Comparison of ENCODE assay signal across 8 mouse cellular contexts in the genomic region with DNA sequence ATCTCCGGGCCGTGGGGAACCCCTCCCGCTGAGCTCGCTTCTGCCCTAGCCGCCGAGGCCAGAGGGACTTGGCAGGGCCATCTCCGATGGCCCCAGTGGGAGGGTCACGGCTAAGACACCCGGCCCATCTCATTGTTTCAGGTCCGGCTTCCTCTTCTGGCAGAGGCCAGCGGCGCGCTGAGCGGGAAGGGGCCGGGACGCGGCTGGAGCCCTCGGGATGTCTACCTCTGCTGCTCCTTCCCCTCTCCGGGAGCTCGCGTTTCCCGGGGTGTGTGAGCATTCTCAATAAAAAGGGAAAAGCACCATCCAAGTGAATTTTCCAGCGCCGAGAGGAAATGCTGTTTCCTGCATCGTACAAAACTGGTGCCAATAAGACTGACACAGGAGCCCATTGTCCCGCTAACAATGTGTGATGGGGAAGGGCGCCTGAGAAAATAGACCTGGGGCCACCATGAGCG. TPM values are rescaled to one million over a fixed set of nuclear protein-coding genes. Genes with fewer than 3 reads are reported as not detected.
A peak's percentile ranks its signal among the peaks of the same experiment; 100 is the strongest.
DNase-seq lines count a peak whose midpoint lies in the region; ATAC-seq and TF ChIP-seq lines count a peak whose summit lies in the region.

No protein-coding gene starts in this region.

- peak overlapping the region; percentile 24; the same call in 1 of the 2 replicates for H3K4me3 ChIP-seq in bone marrow macrophage, adult 2 months (ENCODE audit: insufficient read depth, low read length)
- peak overlapping the region; percentile 25 for H3K4me3 ChIP-seq in hindbrain, embryonic 14.5 days (replicated peaks; ENCODE audit: low read length)
- peak overlapping the region; percentile 35 for H3K4me3 ChIP-seq in limb, embryonic 14.5 days (replicated peaks; ENCODE audit: low read length)
- H3K4me3 ChIP-seq in midbrain, embryonic 12.5 days, result peak overlapping the region; percentile 35

- ATAC-seq in hindbrain, embryonic 14.5 days (ENCODE audit: low FRiP score), result no peak
- no peak for ATAC-seq in limb, embryonic 14.5 days (ENCODE audit: low FRiP score, low read depth)
- ATAC-seq in midbrain, embryonic 12.5 days (ENCODE audit: low FRiP score, low read depth), result no peak

- H3K36me3 ChIP-seq in hindbrain, embryonic 14.5 days (replicated peaks; ENCODE audit: control insufficient read depth, insufficient read depth), result no peaks in the 10 kb centered on the region
- H3K36me3 ChIP-seq in limb, embryonic 14.5 days (ENCODE audit: control insufficient read depth, insufficient read depth, low read length), result no peaks in the 10 kb centered on the region
- no peaks in the 10 kb centered on the region for H3K36me3 ChIP-seq in midbrain, embryonic 12.5 days

- H3K27me3 ChIP-seq in hindbrain, embryonic 14.5 days (ENCODE audit: control insufficient read depth, insufficient read depth, low read length), result peaks cover 68% of the 10 kb centered on the region
- peaks cover 56% of the 10 kb centered on the region for H3K27me3 ChIP-seq in limb, embryonic 14.5 days (ENCODE audit: control insufficient read depth, insufficient read depth, low read length)
- H3K27me3 ChIP-seq in midbrain, embryonic 12.5 days, result peaks cover 68% of the 10 kb centered on the region

- no peak for TF ChIP-seq CTCF in bone marrow macrophage, adult 2 months (IDR thresholded peaks at IDR 0.05; ENCODE audit: low read depth, low read length)

- WGBS in hindbrain, embryonic 14.5 days, result under 1% methylated on average over 27 of the region's 28 CpGs
- 0% methylated on average over 27 of the region's 28 CpGs for WGBS in limb, embryonic 14.5 days
- under 1% methylated on average over 28 of the region's 28 CpGs for WGBS in midbrain, embryonic 12.5 days

- H3K9ac ChIP-seq in hindbrain, embryonic 14.5 days, result peak overlapping the region; percentile 33
- peak overlapping the region; percentile 36; the same call in 1 of the 2 replicates for H3K9ac ChIP-seq in limb, embryonic 14.5 days (ENCODE audit: low read depth, low read length, severe bottlenecking)
- 0 out of 2 replicates have a peak overlapping the region, but pooled peaks have one; percentile 24 for H3K9ac ChIP-seq in midbrain, embryonic 12.5 days (replicated peaks)

- 0 out of 2 replicates have a peak, but pooled peaks cover 6% of the 10 kb centered on the region for H3K9me3 ChIP-seq in hindbrain, embryonic 14.5 days (ENCODE audit: control insufficient read depth, low read length)
- no peaks in the 10 kb centered on the region for H3K9me3 ChIP-seq in limb, embryonic 14.5 days (ENCODE audit: control insufficient read depth, low read length)
- H3K9me3 ChIP-seq in midbrain, embryonic 12.5 days, result no peaks in the 10 kb centered on the region

- H3K4me2 ChIP-seq in hindbrain, embryonic 14.5 days (replicated peaks), result peak overlapping the region; percentile 53
- peak overlapping the region; percentile 64 for H3K4me2 ChIP-seq in limb, embryonic 14.5 days (replicated peaks; ENCODE audit: low read depth, low read length, severe bottlenecking)
- peak overlapping the region; percentile 56 for H3K4me2 ChIP-seq in midbrain, embryonic 12.5 days (replicated peaks)

- no peak for TF ChIP-seq POLR2A in bone marrow macrophage, adult 2 months (IDR thresholded peaks at IDR 0.05; ENCODE audit: borderline replicate concordance, low read depth, low read length)
- no peak for TF ChIP-seq POLR2A in limb, embryonic 14.5 days (IDR thresholded peaks at IDR 0.05; ENCODE audit: borderline replicate concordance, extremely low read depth, insufficient read depth, insufficient read length)

- H3K27ac ChIP-seq in bone marrow macrophage, adult 2 months (ENCODE audit: insufficient read depth, low read depth, low read length), result no peak overlapping the region
- H3K27ac ChIP-seq in hindbrain, embryonic 14.5 days, result no peak overlapping the region
- no peak overlapping the region for H3K27ac ChIP-seq in limb, embryonic 14.5 days (replicated peaks; ENCODE audit: low read depth, low read length)
- no peak overlapping the region for H3K27ac ChIP-seq in midbrain, embryonic 12.5 days (replicated peaks)

- peak; percentile 39 to 49 for DNase-seq in cerebellum, postnatal 10 days
- no peak for DNase-seq in cerebellum, adult 11-12 months
- peak; percentile 17 to 20 for DNase-seq in gastrocnemius, adult 8-10 months (ENCODE audit: low spot score in 2 of 2)
- no peak for DNase-seq in hindbrain, embryonic 14.5 days (ENCODE audit: low spot score)
- peak; percentile 23 for DNase-seq in limb, embryonic 14.5 days (ENCODE audit: low spot score)
- DNase-seq in right cerebral cortex, postnatal 14 days, result no peak

- H3K4me1 ChIP-seq in bone marrow macrophage, adult 2 months (ENCODE audit: control insufficient read depth, insufficient read depth, low read length), result peaks cover 17% of the 10 kb centered on the region
- H3K4me1 ChIP-seq in hindbrain, embryonic 14.5 days (replicated peaks; ENCODE audit: control insufficient read depth, insufficient read depth, low read length), result peaks cover 20% of the 10 kb centered on the region; the same call in 1 of the 2 replicates
- peaks cover 8% of the 10 kb centered on the region; the same call in 1 of the 2 replicates for H3K4me1 ChIP-seq in limb, embryonic 14.5 days (ENCODE audit: control insufficient read depth, insufficient read depth, low read length)
- H3K4me1 ChIP-seq in midbrain, embryonic 12.5 days, result peaks cover 19% of the 10 kb centered on the region

RNA-seq across cellular contexts. Expression of gene Flt1, which starts 25.9 kb away (rescaled TPM):
- 0.19 and 0.21 TPM in 2 replicates for polyA plus RNA-seq in bone marrow macrophage, adult 2 months (2012; ENCODE audit: insufficient read depth, insufficient read length, missing spikeins)
- total RNA-seq in gastrocnemius, adult 8-10 months (2022), result 10 to 100 TPM; 21.2 to 27.7 (median 24.7) TPM
- 13.2 and 13.8 TPM in 2 replicates for polyA plus RNA-seq in hindbrain, embryonic 14.5 days (2014; fragmentation: Nextera tagmentation; extraction: Ambion mirVana)
- polyA plus RNA-seq in limb, embryonic 14.5 days (2012; rRNA removed), result 6.3 and 6.4 TPM in 2 replicates
- 10.0 and 12.3 TPM in 2 replicates for polyA plus RNA-seq in limb, embryonic 14.5 days (2014; fragmentation: Nextera tagmentation; extraction: Ambion mirVana)
- 11.9 and 12.6 TPM in 2 replicates for polyA plus RNA-seq in midbrain, embryonic 12.5 days (2016; fragmentation: Nextera tagmentation; extraction: Ambion mirVana)

Comparison
In these comparisons a context has a peak if more than half of its experiments do, and no peak if none do; other contexts are left out.
1. DNase-seq: peak in cerebellum, postnatal 10 days (2 of 2), gastrocnemius, adult 8-10 months (2 of 2) and limb, embryonic 14.5 days (single experiment); none in cerebellum, adult 11-12 months (single experiment), hindbrain, embryonic 14.5 days (single experiment) and right cerebral cortex, postnatal 14 days (single experiment).
2. Peak in every context shown above with its lines, with median percentiles within 50 percentile points of each other: H3K4me3 ChIP-seq, H3K4me2 ChIP-seq and H3K9ac ChIP-seq.